Mouse (Mus musculus): ENCODE measurements around the gene Zc3h4. TPM values are rescaled to one million over a fixed set of nuclear protein-coding genes. Genes with fewer than 3 reads are reported as not detected.

Gene Zc3h4
- total RNA-seq, 2 experiments from 2014 or later = 36.8 to 39.3 TPM

Other genes starting within 250 kb of the Zc3h4 start
- gene Meis3, start 225.8 kb upstream of the Zc3h4 start, total RNA-seq (2021) = 1 to 10 TPM; 8.6 to 9.4 TPM
- 10 to 100 TPM in 1 of 2 experiments, 1 to 10 TPM in 1; 9.5 to 11.0 TPM for gene Dhx34, start 178.9 kb upstream of the Zc3h4 start, total RNA-seq (2021)
- gene C5ar2, start 156.8 kb upstream of the Zc3h4 start, total RNA-seq (2021) = under 1 TPM; 0.45 to 0.50 TPM
- 1 to 10 TPM; 1.8 to 1.9 TPM for gene C5ar1, start 141.4 kb upstream of the Zc3h4 start, total RNA-seq (2021)
- gene Inafm1, start 127.3 kb upstream of the Zc3h4 start, total RNA-seq (2021) = 10 to 100 TPM; 12.5 to 13.6 TPM
- gene Ccdc9, start 114.1 kb upstream of the Zc3h4 start, total RNA-seq (2021) = 10 to 100 TPM; 39.4 to 43.1 TPM
- 1 to 10 TPM; 7.0 to 9.0 TPM for gene Bbc3, start 92.5 kb upstream of the Zc3h4 start, total RNA-seq (2021)
- gene Sae1, start 13.1 kb upstream of the Zc3h4 start, total RNA-seq (2021) = 100 to 1,000 TPM; 105 to 110 TPM
- gene Tmem160, start 51.9 kb downstream of the Zc3h4 start, total RNA-seq (2021) = 10 to 100 TPM; 70.3 to 77.9 TPM
- not detected for gene Npas1, start 76.8 kb downstream of the Zc3h4 start, total RNA-seq (2021)
- 10 to 100 TPM; 71.9 to 74.5 TPM for gene Arhgap35, start 214.1 kb downstream of the Zc3h4 start, total RNA-seq (2021)

All from heart, postnatal 4 days (tissue).